In genomic region chr16:21245931-21246390, GRCm38 (mm10) we compare ENCODE assay signal across 8 mouse cellular contexts. TPM values are rescaled to one million over a fixed set of nuclear protein-coding genes. Genes with fewer than 3 reads are reported as not detected.
DNase-seq lines count a peak whose midpoint lies in the region; ATAC-seq and TF ChIP-seq lines count a peak whose summit lies in the region.

No protein-coding gene starts in this region.

- H3K36me3 ChIP-seq in heart, embryonic 13.5 days, result no peaks in the 10 kb centered on the region
- H3K36me3 ChIP-seq in kidney, embryonic 16.5 days (ENCODE audit: insufficient read depth, low read length), result no peaks in the 10 kb centered on the region
- no peaks in the 10 kb centered on the region for H3K36me3 ChIP-seq in limb, embryonic 15.5 days
- H3K36me3 ChIP-seq in midbrain, postnatal 0 days (ENCODE audit: insufficient read depth, low read length), result no peaks in the 10 kb centered on the region

- H3K4me3 ChIP-seq in heart, embryonic 13.5 days, result peak overlapping the region; percentile 55
- peak overlapping the region; percentile 51 for H3K4me3 ChIP-seq in kidney, embryonic 16.5 days (ENCODE audit: low read length)
- H3K4me3 ChIP-seq in limb, embryonic 15.5 days, result peak overlapping the region; percentile 43
- peak overlapping the region; percentile 44 for H3K4me3 ChIP-seq in midbrain, postnatal 0 days (ENCODE audit: low read depth, low read length)

- H3K9me3 ChIP-seq in heart, embryonic 13.5 days, result no peaks in the 10 kb centered on the region
- no peaks in the 10 kb centered on the region for H3K9me3 ChIP-seq in kidney, embryonic 16.5 days (ENCODE audit: low read length)
- no peaks in the 10 kb centered on the region for H3K9me3 ChIP-seq in limb, embryonic 15.5 days
- H3K9me3 ChIP-seq in midbrain, postnatal 0 days (ENCODE audit: low read length), result no peaks in the 10 kb centered on the region

- TF ChIP-seq POLR2A in brain, embryonic 14.5 days (IDR thresholded peaks at IDR 0.05; ENCODE audit: borderline replicate concordance, extremely low read depth, insufficient read depth, insufficient read length, poor library complexity, severe bottlenecking), result no peak

- DNase-seq in CD4-positive, CD25-positive, alpha-beta regulatory T cell, adult 2 months (ENCODE audit: low read depth, low spot score), result peak; percentile 76
- peak; percentile 91 for DNase-seq in brain, embryonic 14.5 days (ENCODE audit: low read depth)
- peak; percentile 71 for DNase-seq in fibroblast of lung, adult 2 months (ENCODE audit: low read depth)
- peak; percentile 89 for DNase-seq in midbrain, postnatal 0 days (ENCODE audit: low spot score)
- DNase-seq in spleen, postnatal 4 days (ENCODE audit: low spot score in 2 of 2), result peak; percentile 59 to 80

- peak overlapping the region; percentile 85 for H3K9ac ChIP-seq in heart, embryonic 13.5 days
- peak overlapping the region; percentile 69 for H3K9ac ChIP-seq in kidney, embryonic 16.5 days (replicated peaks; ENCODE audit: low read length)
- H3K9ac ChIP-seq in limb, embryonic 15.5 days, result peak overlapping the region; percentile 7; the same call in 1 of the 2 replicates
- peak overlapping the region; percentile 57 for H3K9ac ChIP-seq in midbrain, postnatal 0 days (replicated peaks; ENCODE audit: low read length, poor library complexity, severe bottlenecking)

- peaks cover 55% of the 10 kb centered on the region for H3K4me1 ChIP-seq in heart, embryonic 13.5 days
- peaks cover 38% of the 10 kb centered on the region for H3K4me1 ChIP-seq in kidney, embryonic 16.5 days (ENCODE audit: insufficient read depth, low read length)
- H3K4me1 ChIP-seq in limb, embryonic 15.5 days, result peaks cover 74% of the 10 kb centered on the region
- peaks cover 16% of the 10 kb centered on the region for H3K4me1 ChIP-seq in midbrain, postnatal 0 days (ENCODE audit: insufficient read depth, low read length)

- peak overlapping the region; percentile 83 for H3K27ac ChIP-seq in heart, embryonic 13.5 days (replicated peaks)
- peak overlapping the region; percentile 71 for H3K27ac ChIP-seq in kidney, embryonic 16.5 days (ENCODE audit: low read length)
- H3K27ac ChIP-seq in limb, embryonic 15.5 days, result peak overlapping the region; percentile 90
- H3K27ac ChIP-seq in midbrain, postnatal 0 days (ENCODE audit: low read depth, low read length), result no peak overlapping the region

- H3K4me2 ChIP-seq in heart, embryonic 13.5 days, result peak overlapping the region; percentile 92
- peak overlapping the region; percentile 86 for H3K4me2 ChIP-seq in kidney, embryonic 16.5 days (replicated peaks; ENCODE audit: low read depth, low read length)
- peak overlapping the region; percentile 85 for H3K4me2 ChIP-seq in limb, embryonic 15.5 days
- peak overlapping the region; percentile 91 for H3K4me2 ChIP-seq in midbrain, postnatal 0 days (ENCODE audit: low read depth, low read length, poor library complexity, severe bottlenecking)

- TF ChIP-seq CTCF in brain, embryonic 14.5 days (IDR thresholded peaks at IDR 0.05; ENCODE audit: borderline replicate concordance, extremely low read depth, insufficient read depth, insufficient read length), result peak; percentile 74
- peak; percentile 74 for TF ChIP-seq CTCF in midbrain, postnatal 0 days (IDR thresholded peaks at IDR 0.05)

- peaks cover 38% of the 10 kb centered on the region for H3K27me3 ChIP-seq in heart, embryonic 13.5 days (replicated peaks)
- peaks cover 74% of the 10 kb centered on the region for H3K27me3 ChIP-seq in kidney, embryonic 16.5 days (ENCODE audit: insufficient read depth, low read length)
- no peaks in the 10 kb centered on the region for H3K27me3 ChIP-seq in limb, embryonic 15.5 days
- peaks cover 12% of the 10 kb centered on the region; the same call in 1 of the 2 replicates for H3K27me3 ChIP-seq in midbrain, postnatal 0 days (ENCODE audit: insufficient read depth, low read length)

- WGBS in heart, embryonic 13.5 days, result under 1% methylated on average over 27 of the region's 29 CpGs
- 0% methylated on average over 27 of the region's 29 CpGs for WGBS in kidney, embryonic 16.5 days
- under 1% methylated on average over 28 of the region's 29 CpGs for WGBS in limb, embryonic 15.5 days
- WGBS in midbrain, postnatal 0 days, result under 1% methylated on average over 29 of the region's 29 CpGs

- ATAC-seq in heart, embryonic 13.5 days (ENCODE audit: extremely low read depth, insufficient number of reproducible peaks, low FRiP score, low TSS enrichment), result peak; percentile 48; the same call in 1 of the 2 replicates
- ATAC-seq in kidney, embryonic 16.5 days (ENCODE audit: low FRiP score, low TSS enrichment), result peak; percentile 89
- peak; percentile 71 for ATAC-seq in limb, embryonic 15.5 days (ENCODE audit: insufficient number of reproducible peaks, low FRiP score, low TSS enrichment, low read depth)
- peak; percentile 82 for ATAC-seq in midbrain, postnatal 0 days (ENCODE audit: low FRiP score)

RNA-seq across cellular contexts. Expression of gene Ephb3, which starts 41.4 kb away (rescaled TPM):
- polyA plus RNA-seq in brain, embryonic 14.5 days (2012; rRNA removed), result 21.7 and 24.8 TPM in 2 replicates
- polyA plus RNA-seq in heart, embryonic 13.5 days (2015; fragmentation: Nextera tagmentation; extraction: Ambion mirVana), result 15.5 and 16.9 TPM in 2 replicates
- polyA plus RNA-seq in kidney, embryonic 16.5 days (2015; fragmentation: Nextera tagmentation; extraction: Ambion mirVana), result 21.8 and 23.4 TPM in 2 replicates
- 33.0 and 43.8 TPM in 2 replicates for polyA plus RNA-seq in limb, embryonic 15.5 days (2015; fragmentation: Nextera tagmentation; extraction: Ambion mirVana)
- 20.1 and 20.5 TPM in 2 replicates for total RNA-seq in midbrain, postnatal 0 days (2014; rRNA removed)
- polyA plus RNA-seq in midbrain, postnatal 0 days (2015; fragmentation: Nextera tagmentation; extraction: Ambion mirVana), result 9.0 and 9.5 TPM in 2 replicates

Comparison
In these comparisons a context has a peak if more than half of its experiments do, and no peak if none do; other contexts are left out.
1. H3K9ac ChIP-seq: peak in every context shown above with its lines; median percentile 85 in heart, embryonic 13.5 days; 69 in kidney, embryonic 16.5 days; 57 in midbrain, postnatal 0 days; 7 in limb, embryonic 15.5 days.